Mouse (Mus musculus) splenic B cell, adult 2 months (primary cell): ENCODE data around the gene Zfp467.
A peak's percentile ranks its signal among the peaks of the same experiment; 100 is the strongest.

Experiments used
- DNase-seq: peaks from one replicate; pipeline ENCODE4 v3.0.0-alpha.2; 2011; ENCODE audit warnings: low read depth, low spot score
- H3K27me3 ChIP-seq: 2 replicates; pipeline ENCODE4 v1.6.1; 2012; ENCODE audit warnings: mild to moderate bottlenecking, low read length, moderate library complexity, mixed read lengths; ENCODE audit not compliant: control insufficient read depth, poor library complexity, insufficient read depth, severe bottlenecking
- H3K36me3 ChIP-seq: 2 replicates; pipeline ENCODE4 v1.6.1; 2012; ENCODE audit warnings: mild to moderate bottlenecking, low read length, moderate library complexity, mixed read lengths; ENCODE audit not compliant: control insufficient read depth, poor library complexity, insufficient read depth, severe bottlenecking

The Zfp467 gene

DNA sequence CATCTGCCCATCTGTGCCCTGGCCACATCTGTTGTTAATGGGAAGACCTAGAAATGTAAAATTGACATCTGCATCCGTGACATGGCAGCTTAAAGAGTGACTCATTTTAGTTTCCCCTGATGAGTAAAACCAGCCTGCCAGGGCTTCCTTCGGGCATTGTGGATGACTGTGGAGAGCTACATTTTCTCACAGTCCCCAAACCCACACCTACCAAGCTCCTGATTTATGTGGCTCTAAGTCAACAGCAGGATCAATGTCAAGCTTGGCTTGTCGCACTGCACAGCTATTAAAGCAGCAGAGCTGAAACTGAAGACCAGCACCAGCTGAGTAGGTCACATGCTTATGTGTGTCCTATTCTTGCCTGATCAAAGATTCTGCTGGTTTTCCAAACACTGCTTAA lies 35.1 kb downstream of the Zfp467 start:
- no peaks in the 10 kb centered on the region for H3K27me3 ChIP-seq
- H3K36me3 ChIP-seq: peaks cover 4% of the 10 kb centered on the region; the same call in 1 of the 2 replicates
- DNase-seq: no peak

DNA sequence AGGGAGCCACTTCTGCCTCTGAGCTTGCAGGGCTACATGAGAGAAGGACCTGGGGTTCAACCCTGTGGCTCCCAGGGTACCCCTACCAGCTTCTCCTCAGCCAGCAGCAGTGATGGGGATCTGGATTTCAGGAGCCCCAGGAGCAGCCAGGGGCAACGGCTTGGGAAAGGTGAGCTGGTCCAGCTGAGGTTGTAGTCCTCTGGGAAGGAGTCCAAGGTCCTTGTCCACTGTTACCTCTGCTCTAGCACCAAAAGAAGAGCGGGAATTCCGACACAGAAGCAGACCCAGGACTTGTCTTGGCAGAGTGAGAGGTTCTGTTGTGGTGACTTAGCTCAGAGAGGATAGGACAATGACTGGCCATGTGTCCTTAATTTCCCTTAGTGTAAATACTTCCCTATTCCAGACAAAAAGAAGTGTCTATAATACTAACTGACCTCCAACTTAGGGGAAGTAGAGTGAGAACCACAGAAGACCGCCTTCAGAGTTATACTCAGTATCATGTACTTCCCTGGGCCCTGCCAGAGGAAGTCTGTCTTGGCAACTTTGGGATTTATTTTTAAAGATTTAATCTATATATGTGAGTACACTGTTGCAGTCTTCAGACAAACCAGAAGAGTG lies 35.8 kb downstream of the Zfp467 start:
- Histone ChIP-seq H3K27me3 (no peaks in the 10 kb centered on the region), H3K36me3 (peaks cover 4% of the 10 kb centered on the region; the same call in 1 of the 2 replicates)
- DNase-seq: no peak

DNA sequence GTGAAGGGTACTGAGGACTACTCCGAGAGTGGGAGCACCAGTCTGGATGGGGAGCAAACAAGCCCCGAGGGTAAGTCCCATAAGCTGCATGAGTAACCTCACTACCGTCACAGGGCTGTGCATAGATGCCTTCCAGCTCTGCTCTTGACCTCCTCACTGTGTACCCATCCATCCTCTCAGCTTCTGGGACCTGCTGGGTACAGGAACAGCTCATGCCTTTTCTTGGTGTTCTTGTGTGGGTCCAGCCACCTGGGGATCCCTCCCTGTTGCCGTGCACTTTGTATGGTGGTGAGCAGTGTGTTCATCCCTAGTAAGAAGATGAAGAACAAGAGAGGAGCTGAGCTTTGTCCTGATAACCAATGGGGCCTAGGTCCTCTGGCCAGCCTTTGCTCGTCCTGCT lies 41.6 kb downstream of the Zfp467 start:
- Histone ChIP-seq H3K27me3 (no peaks in the 10 kb centered on the region), H3K36me3 (peaks cover 4% of the 10 kb centered on the region; the same call in 1 of the 2 replicates)
- no peak for DNase-seq

DNA sequence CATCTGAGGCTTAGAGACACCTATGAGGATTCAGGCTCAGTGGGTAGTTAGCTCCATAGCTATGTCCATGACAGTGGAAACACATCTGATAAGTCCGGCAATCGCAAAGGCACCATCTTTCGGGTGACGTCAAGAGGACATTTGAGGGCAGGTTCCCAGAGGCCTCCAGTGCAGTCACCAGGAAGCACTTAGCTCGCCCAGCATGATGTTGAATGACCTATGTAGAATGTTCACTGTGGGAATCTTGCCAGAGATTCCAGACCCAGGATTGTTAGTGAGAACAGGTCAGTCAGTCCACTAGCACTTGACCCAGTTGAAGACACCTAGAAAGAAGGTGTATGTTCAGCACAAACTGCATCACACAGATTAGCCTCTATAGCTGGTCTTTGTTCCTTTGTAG lies 45.7 kb downstream of the Zfp467 start:
- no peak for DNase-seq
- H3K27me3 ChIP-seq: no peaks in the 10 kb centered on the region

DNA sequence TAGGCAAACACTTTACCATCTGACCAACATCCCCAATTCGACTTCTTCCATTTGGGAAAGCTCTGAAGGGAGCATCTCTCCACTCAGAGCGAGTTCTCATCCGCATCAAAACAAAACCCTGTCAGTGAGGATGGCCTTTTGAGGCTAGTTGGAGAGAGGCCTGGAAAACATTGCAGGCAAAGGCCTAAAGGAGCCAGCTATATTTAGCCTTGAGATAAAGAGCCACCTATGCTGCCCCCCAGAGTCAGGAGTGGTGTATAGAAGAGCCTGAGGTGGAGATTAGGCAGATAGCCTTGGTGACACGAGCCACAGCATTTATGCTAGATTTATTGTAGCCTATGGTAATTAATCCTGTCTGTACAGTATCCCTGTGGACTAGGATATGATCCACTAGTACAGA lies 48.3 kb downstream of the Zfp467 start:
- Histone ChIP-seq H3K27me3 (no peaks in the 10 kb centered on the region), H3K36me3 (no peaks in the 10 kb centered on the region)
- peak; percentile 18 for DNase-seq

More for the DNA sequence above, 45.7 kb downstream of the Zfp467 start:
- no peaks in the 10 kb centered on the region; the same call in 1 of the 2 replicates for H3K36me3 ChIP-seq

DNA sequence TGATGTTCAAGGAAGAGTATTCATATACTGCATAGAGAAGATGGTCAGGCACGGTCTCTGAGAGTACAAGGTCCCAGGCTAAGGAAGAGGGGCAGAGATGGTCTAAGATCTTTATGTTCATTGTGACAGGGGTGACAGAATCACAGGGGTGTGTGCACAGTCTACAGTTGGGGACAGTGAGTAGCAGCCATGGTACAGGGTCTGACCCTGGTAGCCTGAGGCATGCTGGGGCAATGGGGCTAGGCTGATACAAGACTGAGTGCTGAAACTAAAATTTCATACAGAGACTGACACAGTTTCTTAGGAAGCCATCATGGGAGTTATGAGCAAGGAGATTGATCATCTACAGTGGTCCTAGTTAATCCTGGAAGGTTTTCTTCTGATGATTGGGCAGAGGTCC lies 48.9 kb downstream of the Zfp467 start:
- H3K36me3 ChIP-seq: no peaks in the 10 kb centered on the region
- no peaks in the 10 kb centered on the region for H3K27me3 ChIP-seq
- DNase-seq: no peak

DNA sequence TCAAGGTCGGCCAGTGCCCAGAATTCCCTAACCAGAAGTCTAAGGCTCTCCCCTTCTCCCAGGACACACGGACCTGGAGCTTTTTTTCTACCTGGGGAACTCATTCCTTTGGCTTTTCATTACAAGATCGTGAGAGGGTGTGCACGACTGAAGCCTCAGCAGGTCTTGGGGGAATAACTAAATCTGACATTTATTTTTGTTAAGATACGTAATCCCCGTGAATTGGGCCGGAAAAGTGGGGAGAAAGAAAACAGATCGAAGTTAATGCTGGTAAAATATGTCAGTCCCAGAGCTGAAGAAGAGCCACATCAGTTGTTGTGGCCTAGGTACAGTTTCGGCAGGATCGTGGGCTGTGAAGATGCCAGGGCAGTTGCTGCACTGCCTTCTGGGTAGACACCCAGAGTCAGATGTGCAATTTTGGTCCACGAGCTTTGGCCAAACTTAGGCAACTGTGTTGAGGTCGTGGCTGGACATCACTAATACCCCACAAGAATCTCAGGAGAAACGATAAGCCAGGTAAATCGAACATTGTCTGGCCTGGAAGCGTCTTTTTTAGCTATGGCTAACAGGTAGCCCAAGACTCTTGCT lies 49.5 kb downstream of the Zfp467 start:
- no peak for DNase-seq
- H3K36me3 ChIP-seq: no peaks in the 10 kb centered on the region
- no peaks in the 10 kb centered on the region for H3K27me3 ChIP-seq

DNA sequence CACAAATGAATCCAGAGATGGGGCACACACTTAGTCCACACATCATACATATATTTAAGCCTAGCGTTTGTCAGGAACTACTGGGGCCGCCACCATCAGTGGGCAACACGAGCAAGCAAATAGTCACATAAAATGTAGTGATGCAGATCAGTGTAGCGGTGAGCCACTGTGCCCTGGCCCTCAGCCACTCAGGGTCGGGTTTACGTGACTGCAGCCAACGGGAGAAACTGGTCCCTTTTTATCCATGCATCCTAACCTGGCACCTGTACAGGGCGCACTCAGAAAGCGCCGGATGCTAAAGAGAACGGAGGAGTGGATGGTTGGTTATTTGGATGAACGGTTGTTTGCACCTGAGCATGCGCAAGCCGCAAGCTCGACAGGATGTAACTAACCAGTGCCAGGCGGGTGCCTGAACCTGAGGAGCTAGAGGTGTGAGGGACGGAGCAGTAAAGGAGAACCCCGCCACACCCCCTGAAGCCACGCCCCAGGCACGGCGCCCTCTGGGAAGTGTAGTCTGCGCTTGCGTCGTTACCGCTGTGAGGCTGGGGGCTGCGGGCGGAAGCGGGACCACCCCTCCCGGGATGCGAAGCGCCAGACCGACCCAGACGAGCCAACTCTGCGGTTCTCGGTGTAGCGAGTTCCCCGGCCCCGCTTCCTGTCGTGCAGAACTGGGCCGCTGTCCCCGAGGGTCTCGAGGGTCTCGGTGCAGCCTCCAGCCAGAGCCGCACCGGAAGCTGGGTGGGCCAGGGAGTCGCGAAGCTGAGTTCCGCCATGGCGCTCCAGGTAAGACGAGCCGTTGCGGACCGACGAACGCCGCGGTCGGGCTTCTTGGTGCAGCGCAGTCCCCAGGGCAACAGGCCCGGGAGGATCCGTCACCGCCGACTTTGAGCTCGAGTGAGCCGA lies 50.3 kb downstream of the Zfp467 start, which contains the start of gene Krba1:
Gene Krba1, plus strand, starts transcription at position 482 of the 903 bp plus-strand sequence.
- H3K36me3 ChIP-seq: no peaks in the 10 kb centered on the region
- H3K27me3 ChIP-seq: no peaks in the 10 kb centered on the region
- peak; percentile 80 for DNase-seq

DNA sequence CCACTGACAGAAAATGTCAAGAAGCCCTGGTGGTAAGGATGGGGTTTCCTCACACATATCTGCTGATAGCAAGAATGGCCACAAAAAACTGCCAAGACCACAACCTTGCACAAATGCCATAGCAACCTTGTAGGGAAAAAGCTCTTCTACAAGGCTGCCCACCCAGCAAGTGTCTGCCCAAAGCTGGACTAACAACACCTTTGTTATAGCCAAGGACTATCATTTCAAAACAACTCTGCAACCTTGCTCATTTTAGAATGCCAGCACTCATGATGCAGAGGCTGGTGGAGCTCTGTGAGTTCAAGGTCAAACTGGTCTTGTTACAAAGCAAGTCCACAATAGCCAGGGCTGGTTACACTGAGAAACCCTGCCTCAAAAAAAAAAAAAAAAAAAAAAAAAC lies 51.8 kb downstream of the Zfp467 start:
- DNase-seq: no peak
- H3K36me3 ChIP-seq: no peaks in the 10 kb centered on the region
- no peaks in the 10 kb centered on the region for H3K27me3 ChIP-seq

DNA sequence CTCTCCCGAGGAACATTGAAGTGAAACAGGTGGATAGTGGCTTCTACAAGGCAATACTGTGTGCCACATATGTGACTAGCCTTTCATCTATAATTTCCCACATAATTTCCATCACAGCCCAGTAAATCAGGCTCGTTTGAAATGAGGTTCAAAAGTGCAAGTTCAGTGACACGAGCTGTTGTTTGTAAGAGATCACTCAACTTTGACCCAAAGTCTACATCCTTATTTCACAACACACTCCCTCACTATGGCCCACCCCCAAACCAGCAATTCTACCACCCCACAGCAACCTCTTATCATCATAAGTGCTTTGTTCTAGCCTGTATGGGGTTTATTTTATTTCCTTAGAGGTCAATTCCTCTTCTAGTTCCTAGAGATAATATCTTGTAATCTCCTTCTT lies 57.4 kb downstream of the Zfp467 start:
- Histone ChIP-seq H3K27me3 (no peaks in the 10 kb centered on the region), H3K36me3 (no peaks in the 10 kb centered on the region)
- no peak for DNase-seq
